Mouse (Mus musculus) brain, embryonic 18.5 days (tissue): ENCODE results near the gene Atp5f1.
"Not testable (repeated sequence)": the region's sequence is repeated elsewhere in the genome, so short reads cannot be mapped to it uniquely, and the experiment has no call there.

ENCODE experiments used
- DNase-seq: peaks from one replicate; pipeline ENCODE4 v3.0.0-alpha.2; 2012; ENCODE audit warnings: low read depth, low spot score

Gene Atp5f1

DNA sequence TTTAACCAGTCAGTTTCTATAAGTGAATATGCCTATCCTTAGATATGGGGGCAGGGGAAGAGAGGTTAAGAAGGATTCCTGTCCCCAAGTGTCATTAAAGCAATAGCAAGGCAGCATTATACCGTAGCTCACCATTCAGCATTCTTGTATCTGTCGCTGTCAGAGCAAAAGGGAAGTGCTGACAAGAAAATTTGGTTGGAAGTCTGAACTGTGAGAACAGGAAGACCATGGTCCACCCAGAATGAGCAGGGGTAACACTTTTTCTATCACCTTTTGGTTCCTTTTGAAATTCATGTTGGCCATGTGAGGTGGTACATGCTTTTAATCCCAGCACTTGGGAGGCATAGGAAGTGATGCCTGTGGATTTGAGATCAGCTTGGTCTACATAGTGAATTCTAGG, 28.8 kb downstream of the Atp5f1 start:
- DNase-seq: no peak

DNA sequence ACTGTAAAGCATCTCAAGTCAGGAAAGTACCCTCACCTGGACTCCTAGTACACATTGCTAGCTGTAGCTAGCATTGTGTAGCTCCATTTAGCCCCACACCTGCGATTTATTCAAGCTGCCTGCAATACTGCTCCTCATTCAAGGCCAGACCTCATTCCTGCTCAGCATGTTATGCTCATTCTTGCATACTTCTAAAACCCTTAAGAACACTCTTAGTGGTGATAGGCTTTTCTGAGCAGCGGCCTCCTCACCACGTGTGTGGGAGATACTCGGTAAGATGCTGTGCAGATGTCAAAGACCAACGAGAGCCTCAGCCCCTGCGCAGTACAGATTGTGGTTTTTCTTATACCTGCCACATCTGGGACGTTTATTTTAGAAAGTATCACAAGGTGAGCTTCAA, 30.1 kb downstream of the Atp5f1 start:
- DNase-seq: no peak

DNA sequence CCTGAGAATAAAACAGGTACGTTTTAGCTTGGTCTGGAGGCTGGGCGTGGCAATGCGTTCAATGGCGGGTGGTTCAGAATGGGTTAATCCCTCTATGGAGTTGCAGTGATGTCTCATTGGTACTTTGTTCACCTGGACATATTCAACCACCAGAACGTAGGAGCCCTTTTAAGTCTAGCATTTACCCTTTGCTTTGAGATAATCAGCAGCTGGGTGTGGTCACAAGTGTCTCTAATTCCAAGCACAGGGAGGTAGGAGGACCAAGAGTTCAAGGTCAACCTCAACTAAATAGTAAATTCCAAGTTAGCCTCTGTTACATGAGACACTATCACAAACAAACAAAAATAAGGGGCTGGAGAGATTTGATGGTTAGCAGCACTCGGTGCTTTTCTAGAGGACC, 31.1 kb downstream of the Atp5f1 start:
- DNase-seq: no peak

DNA sequence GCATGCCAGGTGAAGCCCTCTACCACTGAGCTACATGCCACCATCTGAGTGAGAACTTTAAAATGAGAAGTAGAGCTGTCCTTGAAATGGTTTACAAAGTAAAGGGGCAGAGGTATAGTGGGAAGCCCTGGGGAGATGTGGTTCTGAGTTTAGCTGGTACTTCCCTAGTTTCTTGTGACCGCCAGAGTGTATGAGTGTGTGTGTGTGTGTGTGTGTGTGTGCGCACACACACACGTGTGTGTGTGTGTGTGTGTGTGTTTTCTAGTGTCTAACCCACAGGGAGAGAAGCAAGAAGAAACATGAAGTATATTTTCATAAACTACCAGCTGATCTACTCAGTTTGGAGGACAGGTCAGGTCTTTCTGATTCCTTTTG, 31.7 kb downstream of the Atp5f1 start:
- DNase-seq: no peak

DNA sequence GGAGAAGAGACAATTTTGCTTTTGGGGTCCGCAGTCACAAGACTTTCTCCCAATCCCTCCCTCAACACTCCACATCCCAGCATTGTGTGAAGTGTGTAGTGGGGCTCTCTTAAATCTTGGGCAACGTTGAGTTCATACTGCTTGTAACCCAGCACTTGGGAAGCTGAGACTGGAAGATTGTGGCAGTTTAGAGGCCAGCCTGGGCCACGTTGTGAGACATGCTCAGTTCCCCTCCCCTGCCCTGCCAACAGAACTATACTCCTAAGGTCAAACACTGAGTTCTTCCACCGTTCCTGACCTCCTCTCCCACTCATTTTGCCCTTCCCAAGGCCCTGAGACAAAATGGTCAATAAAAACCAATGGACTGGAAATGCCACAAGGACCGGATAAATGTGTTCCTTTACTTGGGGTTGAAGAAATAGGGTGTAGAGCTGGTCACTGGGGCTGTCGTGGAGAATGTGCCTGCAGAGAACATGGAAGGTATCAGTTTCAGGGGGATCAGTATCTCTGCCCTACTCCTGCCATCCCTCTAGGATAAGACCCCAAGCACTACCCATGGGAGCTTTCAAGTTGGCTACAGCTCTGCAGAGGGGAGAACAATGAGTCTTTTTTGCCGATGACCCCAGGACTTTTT, 32.2 kb downstream of the Atp5f1 start:
- no peak for DNase-seq

DNA sequence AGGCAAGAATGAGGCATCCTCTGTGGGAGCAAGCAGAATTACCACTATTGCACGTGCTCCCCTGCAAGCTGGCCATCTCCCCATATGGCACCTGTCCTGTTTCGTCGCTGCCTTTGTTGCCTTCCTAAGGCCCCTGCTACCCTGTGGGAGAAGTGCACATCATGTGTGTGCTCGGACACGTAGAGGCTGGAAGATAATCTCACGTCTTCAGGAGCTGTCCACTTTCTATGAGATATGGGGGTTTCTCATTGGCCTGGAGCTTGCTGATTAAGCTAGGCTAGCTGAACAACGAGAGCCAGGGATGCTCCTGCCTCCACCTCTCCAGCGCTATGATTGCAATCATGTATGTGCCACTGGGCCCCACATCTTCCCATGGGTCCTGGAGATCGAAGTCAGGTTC, 35.3 kb downstream of the Atp5f1 start:
- no peak for DNase-seq

DNA sequence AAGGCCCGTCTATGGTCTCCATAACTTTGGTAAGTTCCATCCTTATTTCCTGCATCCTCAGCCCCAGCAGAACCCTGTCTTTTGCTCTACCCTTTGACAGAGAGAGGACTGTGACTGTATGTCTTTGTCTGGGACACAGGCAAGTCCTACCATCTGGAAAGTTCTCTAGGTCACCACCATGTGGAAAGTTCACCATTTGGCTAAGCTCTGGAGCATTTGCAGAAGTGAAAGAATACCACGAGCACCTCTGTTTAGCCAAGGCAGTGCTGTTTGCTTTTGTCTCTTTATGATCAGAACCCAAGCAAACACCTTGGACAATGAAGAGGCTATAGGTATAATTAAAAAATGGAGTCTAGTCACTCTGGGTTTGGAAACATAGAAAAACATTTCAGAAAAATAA, 37.9 kb downstream of the Atp5f1 start:
- DNase-seq: no peak

DNA sequence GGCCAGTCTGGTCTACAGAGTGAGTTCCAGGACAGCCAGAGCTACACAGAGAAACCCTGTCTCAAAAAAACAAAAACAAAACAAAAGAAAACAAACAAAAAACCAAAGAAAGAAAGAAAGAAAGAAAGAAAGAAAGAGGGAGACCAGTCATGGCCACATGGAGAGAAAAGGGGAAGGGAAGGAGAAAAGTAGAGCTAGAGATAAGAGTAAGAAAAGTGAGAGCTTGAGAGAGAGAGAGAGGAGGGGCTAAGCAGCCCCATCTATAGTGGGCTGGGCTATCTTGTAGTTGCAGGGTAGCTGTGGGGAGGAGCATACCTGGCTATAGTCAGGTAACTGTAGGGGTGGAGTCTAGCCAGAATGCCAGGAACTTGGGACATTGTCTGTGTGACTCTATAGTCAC, 39.2 kb downstream of the Atp5f1 start:
- DNase-seq: not testable (repeated sequence)

DNA sequence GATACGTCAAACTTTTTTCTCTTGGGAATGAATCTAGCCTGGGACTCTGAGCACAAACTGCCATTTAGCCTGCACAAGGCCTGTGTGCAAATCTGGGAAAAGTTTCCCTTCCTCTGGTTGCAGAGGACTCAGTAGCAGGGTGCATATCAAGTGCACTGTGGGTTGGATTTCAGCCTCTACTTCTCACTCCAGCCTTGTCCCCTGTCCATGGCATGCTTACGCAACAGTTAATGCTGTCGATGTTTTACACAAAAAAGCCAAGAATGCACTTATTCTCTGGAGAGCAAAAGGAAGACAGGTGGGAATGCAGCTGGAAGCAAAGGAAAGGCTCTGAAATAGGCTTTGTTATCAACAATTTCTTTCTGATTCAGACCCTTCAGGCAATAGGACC, 41.5 kb downstream of the Atp5f1 start:
- no peak for DNase-seq

DNA sequence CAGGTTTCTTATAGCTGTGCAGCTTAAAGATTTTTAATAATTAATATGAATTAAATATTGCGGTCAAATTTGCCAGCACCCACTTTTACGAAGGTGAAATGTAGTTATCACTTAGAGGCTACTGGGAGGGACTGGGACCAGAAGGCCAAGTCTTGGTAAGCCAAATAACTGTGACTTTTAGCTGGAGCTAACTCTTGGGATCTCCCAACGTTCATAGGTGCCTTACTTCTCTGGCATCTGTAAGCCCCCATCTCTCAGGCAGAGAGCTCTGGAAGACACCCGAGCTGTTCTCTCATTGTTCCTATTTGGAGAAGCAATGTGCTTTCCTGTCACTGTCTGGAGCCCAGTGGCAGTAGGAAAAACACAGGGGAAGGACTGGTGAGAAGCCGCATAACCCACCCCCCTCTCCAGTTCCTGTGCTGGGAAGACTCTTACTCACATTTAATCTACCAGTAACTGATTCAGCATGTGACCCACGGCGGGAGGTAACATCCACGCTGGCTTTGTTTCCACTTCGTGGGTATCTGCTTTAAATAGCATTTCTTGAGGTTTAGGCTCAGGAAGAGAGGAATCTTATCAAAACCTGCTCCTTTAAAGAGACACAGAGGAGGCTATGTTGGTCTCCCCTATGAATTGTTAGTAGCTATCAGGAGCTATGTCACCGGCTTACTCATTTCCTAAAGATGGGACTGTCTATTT, 42.1 kb downstream of the Atp5f1 start:
- DNase-seq: no peak

DNA sequence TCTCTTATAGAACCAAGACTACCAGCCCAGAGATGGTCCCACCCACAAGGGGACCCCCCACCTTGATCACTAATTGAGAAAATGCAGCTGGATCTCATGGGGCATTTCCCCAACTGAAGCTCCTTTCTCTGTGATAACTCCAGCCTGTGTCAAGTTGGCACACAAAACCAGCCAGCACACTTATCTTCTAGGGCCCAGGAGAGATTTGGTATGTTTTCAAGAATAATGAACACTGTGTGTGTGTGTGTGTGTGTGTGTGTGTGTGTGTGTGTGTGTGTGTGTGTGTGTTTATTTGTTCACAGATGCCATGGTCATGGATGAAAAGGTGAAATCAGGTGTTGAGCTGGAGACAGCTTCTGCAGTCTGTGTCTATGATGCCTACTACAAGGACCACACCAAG, 43.4 kb downstream of the Atp5f1 start:
- DNase-seq: not testable (repeated sequence)

DNA sequence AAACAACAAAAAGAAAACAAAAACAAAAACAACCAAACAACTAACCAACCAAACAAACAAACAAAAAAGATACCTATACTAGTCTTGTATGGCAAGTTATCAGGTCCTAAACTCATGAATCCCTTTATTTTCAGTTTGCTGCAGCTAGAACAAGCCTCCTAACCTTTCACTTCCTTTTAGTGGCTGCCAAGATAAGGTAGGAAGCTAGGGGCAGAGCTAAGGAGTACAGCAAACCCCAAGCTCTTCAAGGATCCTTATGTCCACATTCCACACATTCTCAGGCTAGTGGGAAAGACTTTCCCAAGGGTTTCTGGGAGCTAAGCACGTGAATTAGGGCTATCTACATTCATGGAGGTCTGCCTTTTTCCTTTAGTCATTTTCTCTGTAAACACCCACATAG, 44.6 kb downstream of the Atp5f1 start:
- DNase-seq: no peak

DNA sequence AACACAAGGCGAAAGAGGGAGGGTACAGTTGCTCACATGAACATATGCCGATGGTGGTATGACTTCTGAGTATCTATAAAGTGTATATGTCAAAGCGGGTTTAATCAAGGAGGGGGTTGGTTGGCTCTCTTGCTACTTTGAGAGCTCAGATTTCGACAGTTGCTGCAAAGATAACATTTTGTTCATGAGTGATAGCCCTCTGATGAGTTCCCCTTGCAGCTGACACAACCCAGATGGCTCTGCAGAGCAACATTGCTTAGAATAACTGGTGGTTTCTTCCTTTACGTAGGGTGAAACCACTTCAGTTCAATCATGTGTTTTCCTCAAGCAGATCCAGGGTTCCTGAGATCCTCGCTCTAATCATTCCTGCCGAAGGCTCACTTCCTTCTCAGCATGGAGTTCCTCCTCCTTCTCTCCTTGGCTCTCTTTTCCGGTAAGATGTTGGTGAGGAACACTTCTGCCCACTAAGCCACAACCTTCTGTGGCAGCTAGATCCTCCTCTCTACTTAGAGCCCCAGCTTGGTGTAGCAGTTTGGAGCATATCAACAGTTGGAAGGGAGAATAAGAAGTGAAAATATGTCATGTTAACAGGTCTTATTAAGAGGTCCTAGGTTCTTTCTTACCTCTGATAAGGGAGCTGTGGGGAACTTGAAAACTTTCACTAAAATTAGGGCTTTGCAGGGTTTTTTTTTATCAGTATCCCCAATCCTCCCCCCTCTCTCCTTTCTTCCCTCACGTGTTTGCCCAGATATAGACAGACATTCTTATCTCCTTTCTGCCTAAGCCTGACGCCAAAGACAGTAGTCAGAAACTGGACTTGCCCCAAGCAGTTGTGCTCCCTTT, 45.8 kb downstream of the Atp5f1 start:
- no peak for DNase-seq

DNA sequence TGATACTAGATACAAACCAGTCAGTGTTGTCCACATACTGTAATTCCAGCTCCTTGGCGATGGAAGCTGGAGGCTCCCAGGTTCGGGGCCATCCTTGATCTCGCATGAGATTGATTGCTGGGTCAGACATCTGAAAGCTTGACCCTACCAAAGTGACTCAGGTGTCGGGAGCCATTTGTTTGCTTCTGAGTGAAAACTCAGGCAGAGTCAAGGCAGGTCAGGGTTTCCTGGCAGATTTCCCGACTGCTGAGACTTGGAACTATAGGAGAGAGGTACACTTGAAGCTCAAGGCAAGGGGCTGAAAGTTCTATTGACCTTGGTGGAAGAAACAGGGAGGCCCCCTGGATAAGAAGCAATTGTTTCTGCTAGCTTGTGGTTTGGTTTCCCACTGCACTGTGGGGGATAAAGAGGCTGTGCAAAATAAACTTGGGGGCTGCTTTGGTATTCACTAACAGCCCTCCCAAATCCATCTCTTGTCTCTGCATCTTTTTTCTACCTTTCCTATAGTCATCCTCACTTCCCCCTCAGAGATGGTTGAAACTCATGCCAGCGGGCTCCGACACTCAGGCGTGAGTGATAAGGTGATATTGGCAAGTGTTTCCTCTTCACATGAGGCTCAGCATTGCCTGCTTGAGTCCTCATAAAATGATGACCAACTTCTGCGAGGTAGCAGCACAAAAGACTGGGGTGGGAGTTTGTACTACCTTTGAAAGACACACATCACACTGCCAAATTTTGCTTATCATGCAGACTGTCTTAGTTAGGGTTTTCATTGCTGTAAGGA, 47.6 kb downstream of the Atp5f1 start:
- no peak for DNase-seq

DNA sequence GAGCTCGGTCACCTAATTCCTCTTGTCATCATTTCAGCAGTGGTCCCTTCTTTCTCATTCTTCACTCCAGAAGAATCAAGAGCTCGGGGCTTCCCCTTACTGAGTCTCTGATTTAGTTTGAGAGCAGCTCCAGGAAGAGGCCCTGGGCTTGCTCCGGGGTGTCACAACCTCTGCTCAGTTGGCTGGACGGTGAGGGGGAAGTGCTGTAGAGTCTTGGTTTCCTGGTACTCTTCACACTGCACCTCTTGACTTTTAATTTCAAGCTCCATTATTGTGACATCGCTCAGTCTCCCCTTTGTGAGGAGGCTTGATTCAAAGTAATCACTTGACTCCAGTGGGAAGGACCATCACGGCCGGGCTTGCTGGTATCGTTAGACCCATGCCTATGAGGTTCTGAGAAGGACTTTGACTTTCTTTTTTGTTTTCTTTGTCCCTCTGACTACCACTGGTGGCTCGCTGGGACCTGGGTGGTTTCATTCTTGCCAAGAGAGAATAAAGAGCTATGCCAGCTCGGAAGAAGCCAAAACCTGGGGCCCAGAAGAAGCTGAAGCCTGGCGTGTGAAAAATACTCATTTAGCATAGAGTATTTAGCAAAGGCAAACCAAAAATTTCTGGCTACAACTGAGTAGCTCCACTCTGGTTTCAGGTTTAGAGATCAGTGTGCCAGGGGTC, 49.2 kb downstream of the Atp5f1 start:
- DNase-seq: no peak

DNA sequence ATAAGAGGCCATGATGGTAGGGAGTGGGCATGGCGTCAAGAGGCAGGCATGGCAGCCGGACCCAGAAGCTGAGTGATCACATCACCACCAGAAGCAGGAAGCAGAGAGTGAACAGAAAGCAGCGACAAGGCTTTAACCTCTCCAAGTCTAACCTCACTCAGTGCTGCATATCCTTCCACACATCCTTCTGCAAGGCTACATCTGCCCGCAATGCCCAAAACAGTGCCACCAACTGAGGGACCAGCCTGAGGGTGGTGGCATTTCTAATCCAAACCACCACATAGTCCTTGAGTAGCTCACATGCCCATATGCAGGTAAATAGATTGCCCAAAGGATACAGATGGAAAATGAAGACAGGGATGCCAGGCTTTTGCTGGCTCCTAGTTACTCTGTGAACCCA, 50.9 kb downstream of the Atp5f1 start:
- DNase-seq: no peak

DNA sequence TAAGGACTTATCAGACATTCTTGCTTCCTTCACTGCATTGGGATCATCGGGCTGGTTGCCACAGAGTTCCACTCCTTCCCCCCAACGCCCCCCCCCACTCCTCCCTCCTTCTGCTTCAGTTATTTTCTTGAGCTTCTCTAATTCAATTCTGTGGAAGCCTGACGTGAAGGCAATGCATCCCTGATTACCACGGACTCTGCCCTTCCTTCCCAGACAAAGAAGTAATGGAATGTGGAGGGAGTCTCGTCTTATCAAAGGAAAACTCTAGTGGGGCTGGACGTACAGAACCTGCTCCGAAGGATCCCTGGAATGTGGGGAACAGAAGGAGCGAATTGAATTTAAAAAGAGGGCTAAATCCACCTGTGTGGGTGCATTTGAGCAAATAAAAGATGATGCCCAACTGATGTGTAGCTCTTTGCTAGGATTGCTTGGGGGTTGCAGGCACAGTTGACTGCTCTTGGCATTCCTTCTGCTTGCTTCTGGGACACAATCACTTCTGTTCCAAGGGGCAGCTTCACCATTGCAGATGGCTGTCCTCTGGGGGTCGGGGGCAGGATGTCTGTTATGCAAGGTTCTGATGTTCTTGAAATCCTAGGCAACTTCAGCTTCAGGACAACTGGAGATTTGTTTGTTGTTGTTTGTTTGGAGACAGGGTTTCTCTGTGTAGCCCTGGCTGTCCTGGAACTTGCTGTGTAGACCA, 51.8 kb downstream of the Atp5f1 start:
- no peak for DNase-seq

DNA sequence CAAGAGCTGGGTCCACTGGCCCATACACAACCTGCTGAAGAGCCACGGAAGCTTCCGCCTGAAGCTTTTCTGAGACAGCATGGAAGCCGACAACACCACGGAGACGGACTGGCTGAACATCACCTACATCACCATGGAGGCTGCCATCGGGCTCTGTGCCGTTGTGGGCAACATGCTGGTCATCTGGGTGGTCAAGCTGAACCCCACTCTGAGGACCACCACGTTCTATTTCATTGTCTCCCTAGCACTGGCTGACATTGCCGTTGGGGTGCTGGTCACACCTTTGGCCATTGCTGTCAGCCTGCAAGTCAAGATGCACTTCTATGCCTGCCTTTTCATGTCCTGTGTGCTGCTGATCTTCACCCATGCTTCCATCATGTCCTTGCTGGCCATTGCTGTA, 55.2 kb downstream of the Atp5f1 start:
- DNase-seq: no peak

DNA sequence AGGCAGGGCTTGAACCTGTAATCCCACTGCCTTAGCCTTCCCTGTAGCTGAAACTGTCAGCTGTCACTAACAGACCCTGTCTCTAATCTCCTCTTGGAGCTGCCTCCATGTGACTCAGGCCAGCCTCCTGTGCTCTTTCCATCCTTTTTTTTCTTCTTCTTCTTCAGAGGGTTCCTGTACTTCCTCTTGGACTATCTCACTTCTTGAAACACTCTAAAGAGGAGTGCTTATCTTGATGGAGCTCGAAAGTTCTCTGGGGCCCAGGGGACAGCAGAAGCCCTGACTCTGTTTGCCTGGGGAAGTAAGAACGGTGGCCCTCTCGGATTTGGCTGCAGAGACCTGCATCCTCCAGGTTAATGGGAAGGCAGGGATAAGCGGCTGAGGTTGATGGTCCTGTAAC, 55.7 kb downstream of the Atp5f1 start:
- DNase-seq: no peak

DNA sequence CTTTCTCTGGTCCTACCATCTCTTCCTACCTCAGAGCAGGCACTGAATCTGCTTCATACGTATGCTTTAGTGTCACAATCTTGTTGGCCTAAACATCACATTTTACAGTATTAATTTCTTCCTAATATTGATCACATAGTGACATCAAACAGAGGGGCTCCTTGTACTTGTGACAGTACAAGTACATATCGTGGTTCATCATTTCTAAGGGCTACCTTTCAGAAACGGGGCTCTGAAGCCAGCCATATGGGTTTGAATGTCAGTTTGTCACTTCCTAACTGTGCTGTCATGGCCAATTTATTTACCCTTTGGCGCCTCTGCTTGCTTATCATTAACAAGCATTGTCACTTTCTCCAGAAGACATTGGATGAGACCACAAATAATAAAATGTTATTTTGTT, 58.4 kb downstream of the Atp5f1 start:
- DNase-seq: no peak

DNA sequence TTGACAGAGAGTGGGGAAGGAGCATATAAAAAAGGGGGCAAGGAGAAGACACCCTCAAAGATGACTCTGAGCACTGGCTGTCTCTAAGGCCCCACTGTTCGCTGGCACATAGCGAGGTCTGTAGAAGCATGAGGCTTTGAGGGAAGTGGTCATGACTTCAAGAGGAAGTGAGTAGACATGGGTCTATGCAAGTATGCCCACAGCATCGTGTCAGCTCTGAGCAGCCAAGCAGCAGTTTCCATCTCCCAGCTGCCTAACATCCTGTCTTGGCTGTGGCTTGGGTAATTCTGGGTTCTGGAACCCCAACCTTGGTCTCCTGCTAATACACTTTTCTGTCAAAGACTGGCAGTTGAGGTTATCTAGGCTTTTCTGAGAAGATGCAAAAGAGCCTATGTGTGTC, 59.2 kb downstream of the Atp5f1 start:
- DNase-seq: no peak
